Mouse (Mus musculus) E14TG2a.4 (cell line): ENCODE measurements around the gene Serpina1f.
"Not testable (repeated sequence)": the region's sequence is repeated elsewhere in the genome, so short reads cannot be mapped to it uniquely, and the experiment has no call there.

Experiments used
- CTCF ChIP-seq: conservative IDR thresholded peaks from 2 replicates; pipeline ENCODE4 v1.5.1; 2014; ENCODE audit warnings: low read length
- NANOG ChIP-seq: IDR thresholded peaks from 2 replicates; pipeline ENCODE4 v1.6.1; 2014; ENCODE audit warnings: borderline replicate concordance, low read length, mixed read lengths
- POU5F1 ChIP-seq: IDR thresholded peaks from 2 replicates; pipeline ENCODE4 v1.6.1; 2014; ENCODE audit warnings: low read length, borderline replicate concordance

- not testable (repeated sequence) for TF ChIP-seq NANOG, CTCF, POU5F1
These were observed 33.3 kb downstream of the Serpina1f start for GRCm38 (mm10) chr12:103662053-103662452.
